Mouse (Mus musculus) embryo, embryonic 11 days (tissue): Measurements from ENCODE around the gene Nobox.
A peak's percentile ranks its signal among the peaks of the same experiment; 100 is the strongest.

ENCODE experiments used
- DNase-seq: peaks from one replicate; pipeline ENCODE4 v3.0.0-alpha.2; 2015

Gene Nobox

GRCm38 (mm10) chr6:43309454-43309853 lies at the start of gene Nobox:
TSS of gene Nobox (minus strand) at chr6:43309554.
- DNase-seq: no peak

GRCm38 (mm10) chr6:43354562-43355241 lies 45.3 kb upstream of the Nobox start:
- DNase-seq: no peak

GRCm38 (mm10) chr6:43353446-43353845 lies 44.1 kb upstream of the Nobox start:
- DNase-seq: no peak

GRCm38 (mm10) chr6:43349083-43349482 lies 39.7 kb upstream of the Nobox start:
- DNase-seq: no peak

- DNase-seq: no peak
Observed at GRCm38 (mm10) chr6:43347637-43348036, 38.3 kb upstream of the Nobox start.

GRCm38 (mm10) chr6:43343006-43343405 lies 33.7 kb upstream of the Nobox start:
- DNase-seq: no peak

- DNase-seq: no peak
Observed at GRCm38 (mm10) chr6:43342386-43342785, 33.0 kb upstream of the Nobox start.

- DNase-seq: no peak
Observed at GRCm38 (mm10) chr6:43338804-43339203, 29.4 kb upstream of the Nobox start.

GRCm38 (mm10) chr6:43337491-43337961 lies 28.2 kb upstream of the Nobox start:
- DNase-seq: no peak

GRCm38 (mm10) chr6:43335619-43336234 lies 26.4 kb upstream of the Nobox start:
- DNase-seq: peak; percentile 44

- DNase-seq: no peak
Observed at GRCm38 (mm10) chr6:43333479-43333878, 24.1 kb upstream of the Nobox start.

GRCm38 (mm10) chr6:43312961-43313656 lies 3.8 kb upstream of the Nobox start:
- no peak for DNase-seq

GRCm38 (mm10) chr6:43312546-43312945 lies 3.2 kb upstream of the Nobox start:
- DNase-seq: no peak

GRCm38 (mm10) chr6:43310071-43310470 lies 717 bp upstream of the Nobox start:
- no peak for DNase-seq

GRCm38 (mm10) chr6:43297508-43297850 lies 11.9 kb downstream of the Nobox start:
- DNase-seq: peak; percentile 22

- peak; percentile 66 for DNase-seq
Observed at GRCm38 (mm10) chr6:43296798-43297507, 12.4 kb downstream of the Nobox start.

GRCm38 (mm10) chr6:43295908-43296307 lies 13.4 kb downstream of the Nobox start:
- DNase-seq: no peak

- no peak for DNase-seq
Observed at GRCm38 (mm10) chr6:43293175-43293574, 16.2 kb downstream of the Nobox start.

- no peak for DNase-seq
Observed at GRCm38 (mm10) chr6:43292471-43293076, 16.8 kb downstream of the Nobox start.

- no peak for DNase-seq
Observed at GRCm38 (mm10) chr6:43292041-43292440, 17.3 kb downstream of the Nobox start.

- DNase-seq: no peak
Observed at GRCm38 (mm10) chr6:43280481-43280880, 28.9 kb downstream of the Nobox start.

- peak; percentile 41 for DNase-seq
Observed at GRCm38 (mm10) chr6:43278247-43278646, 31.1 kb downstream of the Nobox start.

GRCm38 (mm10) chr6:43274123-43274522 lies 35.2 kb downstream of the Nobox start:
- no peak for DNase-seq
